Mouse (Mus musculus): ENCODE results near the gene Vmn2r95. TPM values are rescaled to one million over a fixed set of nuclear protein-coding genes. Genes with fewer than 3 reads are reported as not detected.
"Not testable (repeated sequence)": the region's sequence is repeated elsewhere in the genome, so short reads cannot be mapped to it uniquely, and the experiment has no call there.

The Vmn2r95 gene
- polyA plus RNA-seq (2011; ENCODE audit: insufficient read depth, insufficient read length, low read depth, missing spikeins): not detected in 2 replicates

- Histone ChIP-seq H3K27ac (ENCODE audit: insufficient read depth, low read length) (no peak within 1 kb of the TSS), H3K4me1 (ENCODE audit: control insufficient read depth, insufficient read depth, low read length) (no peaks in the 10 kb centered on the region), H3K9ac (ENCODE audit: low read depth, poor library complexity, severe bottlenecking) (no peak within 1 kb of the TSS), H3K4me3 (ENCODE audit: low read depth, low read length) (no peak within 1 kb of the TSS), H3K36me3 (ENCODE audit: control insufficient read depth, insufficient read depth, low read length, poor library complexity, severe bottlenecking) (no peaks in the 10 kb centered on the region), H3K27me3 (ENCODE audit: control insufficient read depth, insufficient read depth, low read length, poor library complexity, severe bottlenecking) (no peaks in the 10 kb centered on the region), H3K9me3 (replicated peaks; ENCODE audit: control insufficient read depth, insufficient read depth, low read length, poor library complexity, severe bottlenecking) (no peaks in the 10 kb centered on the region)
- no peak for TF ChIP-seq POLR2A (IDR thresholded peaks at IDR 0.05; ENCODE audit: insufficient read depth, low read length)
- TF ChIP-seq CTCF (IDR thresholded peaks at IDR 0.05; ENCODE audit: low read depth, low read length): no peak
- TF ChIP-seq EP300 (IDR thresholded peaks at IDR 0.05; ENCODE audit: insufficient read depth, low read depth, low read length): no peak
These were observed at the start of gene Vmn2r95 for GRCm38 (mm10) chr17:18423778-18424177. TSS of gene Vmn2r95 (plus strand) at chr17:18424078.

- no peak overlapping the region for H3K27ac ChIP-seq (ENCODE audit: insufficient read depth, low read length)
These were observed 31.8 kb downstream of the Vmn2r95 start for GRCm38 (mm10) chr17:18455619-18456140.

GRCm38 (mm10) chr17:18458126-18458634 lies 34.3 kb downstream of the Vmn2r95 start:
- H3K36me3 ChIP-seq (ENCODE audit: control insufficient read depth, insufficient read depth, low read length, poor library complexity, severe bottlenecking); H3K9me3 ChIP-seq (replicated peaks; ENCODE audit: control insufficient read depth, insufficient read depth, low read length, poor library complexity, severe bottlenecking); H3K27me3 ChIP-seq (ENCODE audit: control insufficient read depth, insufficient read depth, low read length, poor library complexity, severe bottlenecking); H3K4me3 ChIP-seq (ENCODE audit: low read depth, low read length); H3K9ac ChIP-seq (ENCODE audit: low read depth, poor library complexity, severe bottlenecking); H3K27ac ChIP-seq (ENCODE audit: insufficient read depth, low read length); H3K4me1 ChIP-seq (ENCODE audit: control insufficient read depth, insufficient read depth, low read length): not testable (repeated sequence)

More at GRCm38 (mm10) chr17:18455619-18456140, 31.8 kb downstream of the Vmn2r95 start:
- H3K9ac ChIP-seq (ENCODE audit: low read depth, poor library complexity, severe bottlenecking): no peak overlapping the region
- no peaks in the 10 kb centered on the region for H3K4me1 ChIP-seq (ENCODE audit: control insufficient read depth, insufficient read depth, low read length)
- H3K9me3 ChIP-seq (replicated peaks; ENCODE audit: control insufficient read depth, insufficient read depth, low read length, poor library complexity, severe bottlenecking): no peaks in the 10 kb centered on the region
- no peak overlapping the region for H3K4me3 ChIP-seq (ENCODE audit: low read depth, low read length)
- no peaks in the 10 kb centered on the region for H3K36me3 ChIP-seq (ENCODE audit: control insufficient read depth, insufficient read depth, low read length, poor library complexity, severe bottlenecking)
- no peak for TF ChIP-seq EP300 (IDR thresholded peaks at IDR 0.05; ENCODE audit: insufficient read depth, low read depth, low read length)
- TF ChIP-seq POLR2A (IDR thresholded peaks at IDR 0.05; ENCODE audit: insufficient read depth, low read length): no peak
- no peak for TF ChIP-seq CTCF (IDR thresholded peaks at IDR 0.05; ENCODE audit: low read depth, low read length)
- no peaks in the 10 kb centered on the region for H3K27me3 ChIP-seq (ENCODE audit: control insufficient read depth, insufficient read depth, low read length, poor library complexity, severe bottlenecking)

- H3K27me3 ChIP-seq (ENCODE audit: control insufficient read depth, insufficient read depth, low read length, poor library complexity, severe bottlenecking): no peaks in the 10 kb centered on the region
These were observed 38.8 kb downstream of the Vmn2r95 start for GRCm38 (mm10) chr17:18462695-18463094.

GRCm38 (mm10) chr17:18479885-18480284 lies 56.0 kb downstream of the Vmn2r95 start:
- Histone ChIP-seq H3K4me3 (ENCODE audit: low read depth, low read length) (no peak overlapping the region), H3K4me1 (ENCODE audit: control insufficient read depth, insufficient read depth, low read length) (no peaks in the 10 kb centered on the region), H3K27me3 (ENCODE audit: control insufficient read depth, insufficient read depth, low read length, poor library complexity, severe bottlenecking) (no peaks in the 10 kb centered on the region), H3K9ac (ENCODE audit: low read depth, poor library complexity, severe bottlenecking) (no peak overlapping the region), H3K36me3 (ENCODE audit: control insufficient read depth, insufficient read depth, low read length, poor library complexity, severe bottlenecking) (no peaks in the 10 kb centered on the region), H3K9me3 (replicated peaks; ENCODE audit: control insufficient read depth, insufficient read depth, low read length, poor library complexity, severe bottlenecking) (no peaks in the 10 kb centered on the region), H3K27ac (ENCODE audit: insufficient read depth, low read length) (no peak overlapping the region)
- TF ChIP-seq CTCF (IDR thresholded peaks at IDR 0.05; ENCODE audit: low read depth, low read length): no peak
- no peak for TF ChIP-seq POLR2A (IDR thresholded peaks at IDR 0.05; ENCODE audit: insufficient read depth, low read length)
- TF ChIP-seq EP300 (IDR thresholded peaks at IDR 0.05; ENCODE audit: insufficient read depth, low read depth, low read length): no peak

More at GRCm38 (mm10) chr17:18462695-18463094, 38.8 kb downstream of the Vmn2r95 start:
- H3K4me1 ChIP-seq (ENCODE audit: control insufficient read depth, insufficient read depth, low read length): no peaks in the 10 kb centered on the region
- H3K9me3 ChIP-seq (replicated peaks; ENCODE audit: control insufficient read depth, insufficient read depth, low read length, poor library complexity, severe bottlenecking): no peaks in the 10 kb centered on the region
- no peaks in the 10 kb centered on the region for H3K36me3 ChIP-seq (ENCODE audit: control insufficient read depth, insufficient read depth, low read length, poor library complexity, severe bottlenecking)
- no peak overlapping the region for H3K27ac ChIP-seq (ENCODE audit: insufficient read depth, low read length)
- H3K9ac ChIP-seq (ENCODE audit: low read depth, poor library complexity, severe bottlenecking): no peak overlapping the region
- TF ChIP-seq EP300 (IDR thresholded peaks at IDR 0.05; ENCODE audit: insufficient read depth, low read depth, low read length) (no peak), POLR2A (IDR thresholded peaks at IDR 0.05; ENCODE audit: insufficient read depth, low read length) (no peak), CTCF (IDR thresholded peaks at IDR 0.05; ENCODE audit: low read depth, low read length) (no peak)
- H3K4me3 ChIP-seq (ENCODE audit: low read depth, low read length): no peak overlapping the region

Other genes with a start within 250 kb of the Vmn2r95 start
- gene Vmn2r94, start 146.3 kb upstream of the Vmn2r95 start, polyA plus RNA-seq (2011; ENCODE audit: insufficient read depth, insufficient read length, low read depth, missing spikeins): 0.26 TPM in 1 of 2 replicates, not detected in the other
- gene Vmn2r93, start 126.0 kb upstream of the Vmn2r95 start, polyA plus RNA-seq (2011; ENCODE audit: insufficient read depth, insufficient read length, low read depth, missing spikeins): not detected in 2 replicates
- gene Vmn2r96, start 149.1 kb downstream of the Vmn2r95 start, polyA plus RNA-seq (2011; ENCODE audit: insufficient read depth, insufficient read length, low read depth, missing spikeins): not detected in 2 replicates